9 mouse cellular contexts compared by ENCODE assay signal in genomic region chr4:150775695-150776521, GRCm38 (mm10).
A peak's percentile ranks its signal among the peaks of the same experiment; 100 is the strongest.
DNase-seq lines count a peak whose midpoint lies in the region; ATAC-seq and TF ChIP-seq lines count a peak whose summit lies in the region.
"Had no signal": no experiment of that assay in that cellular context is flagged by ENCODE, and none has a peak within 500 bp of the region (broad histone marks: within the 10 kb centered on the region; RNA-seq: fewer than 3 reads in every experiment).

No protein-coding gene starts in this region.

- H3K4me3 ChIP-seq in lung, embryonic 14.5 days (ENCODE audit: low read depth, low read length), result no peak overlapping the region
- 0 out of 2 replicates have a peak overlapping the region, but pooled peaks have one; percentile 12 for H3K4me3 ChIP-seq in embryonic facial prominence, embryonic 15.5 days (replicated peaks)
- H3K4me3 ChIP-seq in kidney, embryonic 14.5 days (ENCODE audit: low read length), result no peak overlapping the region

- ATAC-seq in lung, embryonic 14.5 days (ENCODE audit: insufficient read depth), result no peak
- ATAC-seq in embryonic facial prominence, embryonic 15.5 days (ENCODE audit: insufficient number of reproducible peaks, low FRiP score, low TSS enrichment, low read depth), result no peak
- no peak for ATAC-seq in kidney, embryonic 14.5 days (ENCODE audit: low FRiP score, low TSS enrichment)
- no peak for ATAC-seq in granulocyte monocyte progenitor cell, adult 5-6 weeks (replicated peaks; ENCODE audit: poor library complexity, severe bottlenecking)

- H3K9ac ChIP-seq in lung, embryonic 14.5 days, result no peak overlapping the region
- H3K9ac ChIP-seq in embryonic facial prominence, embryonic 15.5 days, result no peak overlapping the region
- no peak overlapping the region for H3K9ac ChIP-seq in kidney, embryonic 14.5 days (ENCODE audit: low read depth, low read length)

- no peaks in the 10 kb centered on the region for H3K36me3 ChIP-seq in lung, embryonic 14.5 days (ENCODE audit: insufficient read depth)
- H3K36me3 ChIP-seq in embryonic facial prominence, embryonic 15.5 days, result no peaks in the 10 kb centered on the region
- H3K36me3 ChIP-seq in kidney, embryonic 14.5 days (ENCODE audit: control insufficient read depth, insufficient read depth, low read length), result no peaks in the 10 kb centered on the region

- H3K4me2 ChIP-seq in lung, embryonic 14.5 days, result no peak overlapping the region
- H3K4me2 ChIP-seq in embryonic facial prominence, embryonic 15.5 days (replicated peaks), result peak overlapping the region; percentile 17; the same call in 1 of the 2 replicates
- H3K4me2 ChIP-seq in kidney, embryonic 14.5 days (replicated peaks; ENCODE audit: low read depth, low read length), result no peak overlapping the region

- H3K4me1 ChIP-seq in lung, embryonic 14.5 days (ENCODE audit: insufficient read depth), result peaks cover 18% of the 10 kb centered on the region
- H3K4me1 ChIP-seq in embryonic facial prominence, embryonic 15.5 days, result peaks cover 29% of the 10 kb centered on the region
- peaks cover 15% of the 10 kb centered on the region for H3K4me1 ChIP-seq in kidney, embryonic 14.5 days (ENCODE audit: control insufficient read depth, insufficient read depth, low read length)

- WGBS in lung, embryonic 14.5 days, result 58% methylated on average over 24 of the region's 24 CpGs
- WGBS in embryonic facial prominence, embryonic 15.5 days, result 29% methylated on average over 24 of the region's 24 CpGs
- WGBS in kidney, embryonic 14.5 days, result 63% methylated on average over 24 of the region's 24 CpGs

- H3K9me3 ChIP-seq in lung, embryonic 14.5 days (ENCODE audit: low read depth, low read length), result peaks cover 11% of the 10 kb centered on the region; the same call in 1 of the 2 replicates
- no peaks in the 10 kb centered on the region for H3K9me3 ChIP-seq in embryonic facial prominence, embryonic 15.5 days (replicated peaks)
- peaks cover 18% of the 10 kb centered on the region for H3K9me3 ChIP-seq in kidney, embryonic 14.5 days (ENCODE audit: control insufficient read depth, low read length)

- no peak for TF ChIP-seq CTCF in lung, embryonic 14.5 days (IDR thresholded peaks at IDR 0.05; ENCODE audit: low read depth)

- no peaks in the 10 kb centered on the region for H3K27me3 ChIP-seq in lung, embryonic 14.5 days (ENCODE audit: insufficient read depth, low read length)
- no peaks in the 10 kb centered on the region for H3K27me3 ChIP-seq in embryonic facial prominence, embryonic 15.5 days
- no peaks in the 10 kb centered on the region for H3K27me3 ChIP-seq in kidney, embryonic 14.5 days (ENCODE audit: control insufficient read depth, insufficient read depth, low read length)

- 0 out of 2 replicates have a peak overlapping the region, but pooled peaks have one; percentile 1 for H3K27ac ChIP-seq in lung, embryonic 14.5 days (ENCODE audit: low read depth)
- peak overlapping the region; percentile 86 for H3K27ac ChIP-seq in embryonic facial prominence, embryonic 15.5 days (replicated peaks)
- peak overlapping the region; percentile 32; the same call in 1 of the 2 replicates for H3K27ac ChIP-seq in kidney, embryonic 14.5 days (ENCODE audit: low read depth, low read length)

- peak; percentile 65 for DNase-seq in lung, embryonic 14.5 days
- no peak for DNase-seq in lung, postnatal 36 days
- DNase-seq in testis, postnatal 10 days (ENCODE audit: low spot score), result peak; percentile 73
- no peak for DNase-seq in cerebellum, postnatal 4 days (ENCODE audit: low spot score in 2 of 2)
- DNase-seq in embryo, embryonic 10 days (ENCODE audit: low spot score), result no peak
- DNase-seq: cerebellum, adult 2 months had no signal

Comparison
In these comparisons a context has a peak if more than half of its experiments do, and no peak if none do; other contexts are left out.
1. DNase-seq: peak in lung, embryonic 14.5 days (single experiment) and testis, postnatal 10 days (single experiment); none in lung, postnatal 36 days (single experiment), cerebellum, postnatal 4 days (0 of 2) and embryo, embryonic 10 days (single experiment).
2. H3K27ac ChIP-seq: peak in every context shown above with its lines; median percentile 86 in embryonic facial prominence, embryonic 15.5 days; 32 in kidney, embryonic 14.5 days; 1 in lung, embryonic 14.5 days.